Mouse (Mus musculus) fat pad, adult 2 months (tissue): ENCODE data around the gene Cdh18.
"Not testable (repeated sequence)": the region's sequence is repeated elsewhere in the genome, so short reads cannot be mapped to it uniquely, and the experiment has no call there.

Experiments
- DNase-seq: peaks from one replicate; pipeline ENCODE4 v3.0.0-alpha.2; 2011; ENCODE audit warnings: low read depth, low spot score; ENCODE audit errors: extremely low read depth

Cdh18 gene

GRCm38 (mm10) chr15:22934293-22934692 is 385.5 kb downstream of the Cdh18 start:
- DNase-seq: no peak

GRCm38 (mm10) chr15:22947234-22947633 is 398.4 kb downstream of the Cdh18 start:
- DNase-seq: no peak

GRCm38 (mm10) chr15:22969424-22969823 is 420.6 kb downstream of the Cdh18 start:
- no peak for DNase-seq

GRCm38 (mm10) chr15:22980136-22980535 is 431.3 kb downstream of the Cdh18 start:
- no peak for DNase-seq

GRCm38 (mm10) chr15:22984647-22985046 is 435.8 kb downstream of the Cdh18 start:
- no peak for DNase-seq

- no peak for DNase-seq
Measured at GRCm38 (mm10) chr15:23016680-23017079, 467.9 kb downstream of the Cdh18 start.

- no peak for DNase-seq
Measured at GRCm38 (mm10) chr15:23021151-23021550, 472.3 kb downstream of the Cdh18 start.

GRCm38 (mm10) chr15:23022635-23023034 is 473.8 kb downstream of the Cdh18 start:
- DNase-seq: no peak

- no peak for DNase-seq
Measured at GRCm38 (mm10) chr15:23035551-23036207, 486.9 kb downstream of the Cdh18 start.

- DNase-seq: no peak
Measured at GRCm38 (mm10) chr15:23036208-23037065, 487.6 kb downstream of the Cdh18 start.

- DNase-seq: no peak
Measured at GRCm38 (mm10) chr15:23037561-23037960, 488.7 kb downstream of the Cdh18 start.

- no peak for DNase-seq
Measured at GRCm38 (mm10) chr15:23046127-23046785, 497.4 kb downstream of the Cdh18 start.

- no peak for DNase-seq
Measured at GRCm38 (mm10) chr15:23052006-23052405, 503.2 kb downstream of the Cdh18 start.

GRCm38 (mm10) chr15:23085326-23085725 is 536.5 kb downstream of the Cdh18 start:
- DNase-seq: not testable (repeated sequence)

GRCm38 (mm10) chr15:23087535-23087934 is 538.7 kb downstream of the Cdh18 start:
- no peak for DNase-seq

GRCm38 (mm10) chr15:23096601-23097000 is 547.8 kb downstream of the Cdh18 start:
- DNase-seq: no peak

- no peak for DNase-seq
Measured at GRCm38 (mm10) chr15:23104668-23105380, 556.0 kb downstream of the Cdh18 start.

- no peak for DNase-seq
Measured at GRCm38 (mm10) chr15:23134950-23135715, 586.3 kb downstream of the Cdh18 start.

- DNase-seq: no peak
Measured at GRCm38 (mm10) chr15:23136971-23137370, 588.1 kb downstream of the Cdh18 start.

GRCm38 (mm10) chr15:23142907-23143306 is 594.1 kb downstream of the Cdh18 start:
- DNase-seq: not testable (repeated sequence)
